Mouse (Mus musculus): ENCODE results near the gene Cntn4. TPM values are rescaled to one million over a fixed set of nuclear protein-coding genes. Genes with fewer than 3 reads are reported as not detected.

The Cntn4 gene
- total RNA-seq, 2 experiments from 2014 or later, result 63.9 to 69.4 TPM

DNA sequence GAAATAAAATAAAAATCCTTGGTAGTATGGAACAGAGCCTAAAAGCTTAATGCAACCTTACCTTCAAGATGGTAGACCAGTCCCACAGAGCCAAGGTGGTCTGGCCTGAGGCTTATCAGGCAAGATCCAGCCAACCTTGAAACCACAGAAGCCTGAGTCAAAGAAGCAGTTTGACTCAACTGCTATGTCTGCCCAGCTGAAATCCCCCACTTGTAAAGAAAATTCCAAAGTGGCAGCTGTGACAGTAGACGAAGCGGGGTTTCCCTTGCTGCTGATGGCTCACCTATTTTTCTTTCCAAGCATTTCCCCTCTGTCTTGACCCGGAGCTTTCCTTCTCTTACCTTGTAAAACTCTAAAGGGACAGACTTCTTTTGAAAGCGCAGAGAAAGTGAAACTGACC is 1048.2 kb downstream of the Cntn4 start:
- no peak for DNase-seq (ENCODE audit: extremely low spot score in 1 of 2, low spot score in 2 of 2)
- H3K4me3 ChIP-seq, result no peak overlapping the region
- intact Hi-C loops (cut with DNase I), result no loop called here
- no peak for TF ChIP-seq CTCF (IDR thresholded peaks at IDR 0.05)
- no peak overlapping the region for H3K27ac ChIP-seq

DNA sequence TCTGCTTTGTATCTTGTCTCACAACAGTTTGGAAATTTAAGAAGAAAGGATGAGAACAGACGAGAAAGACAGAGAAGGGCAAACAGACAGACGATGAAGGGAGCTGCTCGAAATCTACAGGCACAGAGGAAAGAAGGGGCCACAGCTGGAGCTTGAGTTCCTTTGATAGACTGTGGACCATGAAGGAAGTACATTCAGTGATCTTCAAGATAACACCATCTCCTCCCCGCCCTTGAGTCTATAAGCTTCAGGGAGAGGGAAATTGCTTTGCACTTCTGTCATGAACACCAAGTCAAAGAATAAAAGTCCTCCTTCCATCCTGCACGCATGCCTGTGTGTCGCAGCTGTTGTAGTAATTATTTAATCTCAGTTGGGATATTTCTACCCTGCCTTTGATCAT is 1048.6 kb downstream of the Cntn4 start:
- no peak for TF ChIP-seq CTCF (IDR thresholded peaks at IDR 0.05)
- no peak overlapping the region for H3K4me3 ChIP-seq
- no peak overlapping the region for H3K27ac ChIP-seq
- intact Hi-C loops (cut with DNase I), result no loop called here
- DNase-seq (ENCODE audit: extremely low spot score in 1 of 2, low spot score in 2 of 2), result no peak

DNA sequence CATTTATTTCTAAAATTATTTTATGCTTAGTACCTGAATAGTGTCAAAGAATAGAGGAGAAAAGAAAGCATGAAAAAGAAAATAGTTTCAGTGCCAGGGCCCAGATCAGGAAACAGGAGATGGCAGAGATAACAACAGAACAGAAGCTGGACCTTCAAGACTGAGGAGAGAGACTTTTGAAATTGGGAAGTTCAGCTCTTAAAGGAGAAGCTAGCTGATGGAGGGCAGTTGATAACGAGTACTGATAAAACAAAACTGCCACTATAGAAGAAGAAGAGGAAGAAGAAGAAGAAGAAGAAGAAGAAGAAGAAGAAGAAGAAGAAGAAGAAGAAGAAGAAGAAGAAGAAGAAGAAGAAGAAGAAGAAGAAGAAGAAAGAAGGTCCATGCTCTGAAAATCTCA is 1050.2 kb downstream of the Cntn4 start:
- no peak for DNase-seq (ENCODE audit: extremely low spot score in 1 of 2, low spot score in 2 of 2)
- TF ChIP-seq CTCF (IDR thresholded peaks at IDR 0.05), result no peak
- Histone ChIP-seq H3K4me3 (no peak overlapping the region), H3K27ac (no peak overlapping the region)
- intact Hi-C loops (cut with DNase I), result no loop called here

DNA sequence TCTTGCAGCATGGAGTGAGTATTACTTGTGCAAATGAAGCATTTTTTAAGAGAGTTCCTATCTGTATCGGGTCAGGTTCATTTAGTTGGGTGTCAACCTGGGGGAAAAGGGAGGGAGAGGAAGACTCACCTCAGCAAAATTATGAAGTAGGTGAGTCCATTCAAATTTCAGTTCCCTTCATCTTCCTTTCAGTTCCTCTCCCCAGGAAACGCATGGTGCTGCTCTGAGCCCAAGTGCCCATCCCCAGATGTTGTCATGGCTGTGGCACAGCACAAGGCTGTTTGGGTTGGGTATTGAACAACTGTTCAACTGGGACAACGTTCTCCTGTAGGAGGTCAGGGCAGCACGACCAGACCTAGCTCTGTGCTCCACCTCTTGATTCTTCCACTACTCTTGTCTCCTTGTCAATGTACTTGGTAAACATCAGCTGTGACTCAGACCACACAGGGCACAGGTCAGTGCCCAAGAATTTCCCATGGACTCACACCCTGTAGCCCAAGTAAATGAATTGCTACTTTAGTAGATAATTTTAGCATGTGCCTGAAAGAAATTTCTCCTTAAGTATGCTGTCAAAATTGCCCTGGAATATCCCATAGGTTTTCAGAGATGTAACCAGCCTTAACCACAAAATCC is 1052.3 kb downstream of the Cntn4 start:
- no peak overlapping the region for H3K4me3 ChIP-seq
- intact Hi-C loops (cut with DNase I), result no loop called here
- no peak for DNase-seq (ENCODE audit: extremely low spot score in 1 of 2, low spot score in 2 of 2)
- TF ChIP-seq CTCF (IDR thresholded peaks at IDR 0.05), result no peak
- no peak overlapping the region for H3K27ac ChIP-seq

- no peak for DNase-seq (ENCODE audit: extremely low spot score in 1 of 2, low spot score in 2 of 2)
- no peak overlapping the region for H3K27ac ChIP-seq
- TF ChIP-seq CTCF (IDR thresholded peaks at IDR 0.05), result no peak
- H3K4me3 ChIP-seq, result no peak overlapping the region
- intact Hi-C loops (cut with DNase I), result no loop called here
These were observed 1055.1 kb downstream of the Cntn4 start for GRCm38 (mm10) chr6:106732563-106732962.

GRCm38 (mm10) chr6:106738229-106738628 is 1060.8 kb downstream of the Cntn4 start:
- no peak overlapping the region for H3K27ac ChIP-seq
- intact Hi-C loops (cut with DNase I), result no loop called here
- H3K4me3 ChIP-seq, result no peak overlapping the region
- DNase-seq (ENCODE audit: extremely low spot score in 1 of 2, low spot score in 2 of 2), result no peak
- no peak for TF ChIP-seq CTCF (IDR thresholded peaks at IDR 0.05)

DNA sequence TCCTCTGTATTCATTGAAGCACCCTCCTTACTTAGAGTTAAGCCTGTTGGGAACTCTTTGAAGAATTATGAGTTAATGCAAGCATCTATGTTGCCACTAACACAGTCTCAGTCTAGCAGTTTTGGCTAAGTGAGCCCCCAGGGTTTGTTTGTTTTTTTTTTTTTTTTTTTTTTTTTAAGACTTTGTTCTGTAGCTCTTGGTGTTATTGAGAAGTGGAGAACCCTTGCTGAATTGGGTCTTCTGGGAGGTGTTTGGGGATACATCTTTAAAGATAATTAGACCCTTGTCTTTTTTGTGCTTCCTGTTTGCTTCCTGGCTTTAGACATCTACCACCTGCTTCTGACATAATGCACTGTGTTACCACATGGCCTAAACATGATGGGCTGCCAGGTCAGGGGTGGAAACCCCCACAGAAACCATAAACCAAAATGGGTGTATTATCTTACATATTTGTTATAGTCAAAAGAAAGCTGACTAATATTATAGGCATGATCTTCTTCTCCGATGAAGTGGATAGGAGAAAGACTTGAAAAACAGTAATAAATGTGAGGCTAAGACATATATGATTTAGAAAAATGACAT is 1062.9 kb downstream of the Cntn4 start:
- DNase-seq (ENCODE audit: extremely low spot score in 1 of 2, low spot score in 2 of 2), result no peak
- no peak overlapping the region for H3K27ac ChIP-seq
- no peak overlapping the region for H3K4me3 ChIP-seq
- no peak for TF ChIP-seq CTCF (IDR thresholded peaks at IDR 0.05)
- intact Hi-C loops (cut with DNase I), result no loop called here

GRCm38 (mm10) chr6:106743556-106744233 is 1066.2 kb downstream of the Cntn4 start:
- intact Hi-C loops (cut with DNase I), result no loop called here
- Histone ChIP-seq H3K27ac (no peak overlapping the region), H3K4me3 (no peak overlapping the region)
- no peak for TF ChIP-seq CTCF (IDR thresholded peaks at IDR 0.05)
- no peak for DNase-seq (ENCODE audit: extremely low spot score in 1 of 2, low spot score in 2 of 2)

DNA sequence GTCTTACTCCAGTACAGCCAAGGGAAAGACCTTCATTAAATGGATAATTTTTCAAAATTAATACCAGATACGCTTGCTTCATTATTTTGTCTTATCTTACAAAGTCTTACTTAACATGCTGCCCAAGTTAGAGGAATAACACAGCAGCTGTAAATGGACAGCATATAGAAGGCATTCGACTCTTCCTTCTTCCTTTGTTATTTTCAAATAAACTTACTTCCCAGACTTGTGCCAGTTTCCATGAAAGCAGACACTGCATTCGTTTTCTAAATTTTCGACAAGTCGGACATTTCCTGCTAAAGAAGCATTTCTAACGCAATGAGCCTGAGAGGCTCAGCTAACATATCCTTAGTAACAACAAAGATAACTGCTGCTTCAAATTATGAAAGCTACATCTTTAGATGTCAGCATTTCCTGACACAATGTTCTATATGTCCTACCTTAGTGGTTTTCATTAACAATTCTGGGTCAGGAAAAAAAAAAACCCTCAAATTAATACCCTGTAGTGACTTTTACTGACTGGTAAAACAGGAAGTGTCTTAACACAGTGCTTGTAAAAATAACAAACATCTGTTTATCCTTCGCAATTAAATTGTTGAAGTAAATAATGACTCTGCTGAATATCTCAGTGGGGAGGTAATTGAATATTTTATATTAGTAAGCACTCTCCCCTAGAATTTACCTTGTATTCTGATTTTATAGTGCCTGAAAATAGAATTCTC is 1068.4 kb downstream of the Cntn4 start:
- intact Hi-C loops (cut with DNase I), result no loop called here
- TF ChIP-seq CTCF (IDR thresholded peaks at IDR 0.05), result no peak
- H3K27ac ChIP-seq, result no peak overlapping the region
- H3K4me3 ChIP-seq, result no peak overlapping the region
- DNase-seq (ENCODE audit: extremely low spot score in 1 of 2, low spot score in 2 of 2), result no peak

- no peak for DNase-seq (ENCODE audit: extremely low spot score in 1 of 2, low spot score in 2 of 2)
- Histone ChIP-seq H3K4me3 (no peak overlapping the region), H3K27ac (no peak overlapping the region)
- intact Hi-C loops (cut with DNase I), result no loop called here
- TF ChIP-seq CTCF (IDR thresholded peaks at IDR 0.05), result no peak
These were observed 1069.8 kb downstream of the Cntn4 start for GRCm38 (mm10) chr6:106747251-106747650.

DNA sequence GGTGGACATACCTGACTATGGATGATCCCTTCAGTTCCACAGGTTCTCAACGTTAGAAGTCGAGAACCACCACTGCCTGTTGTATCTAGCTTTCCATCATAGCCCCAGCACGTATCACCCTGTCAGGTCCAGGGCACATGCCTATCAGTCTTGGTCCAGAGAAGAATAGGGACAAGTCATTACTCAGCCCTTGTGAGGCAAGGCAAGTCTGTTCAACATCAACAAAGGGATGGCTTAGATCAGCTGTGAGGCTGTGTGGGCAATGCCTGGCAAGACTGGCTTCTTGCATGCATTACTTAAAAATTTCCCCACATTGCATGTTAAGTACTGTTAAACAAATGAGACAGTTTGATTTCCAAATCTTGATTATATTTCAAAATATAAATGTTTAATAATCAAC is 1070.3 kb downstream of the Cntn4 start:
- intact Hi-C loops (cut with DNase I), result no loop called here
- no peak overlapping the region for H3K27ac ChIP-seq
- TF ChIP-seq CTCF (IDR thresholded peaks at IDR 0.05), result no peak
- no peak overlapping the region for H3K4me3 ChIP-seq
- no peak for DNase-seq (ENCODE audit: extremely low spot score in 1 of 2, low spot score in 2 of 2)

Measured in left cerebral cortex, adult 2 months (tissue).